In the genomic region with DNA sequence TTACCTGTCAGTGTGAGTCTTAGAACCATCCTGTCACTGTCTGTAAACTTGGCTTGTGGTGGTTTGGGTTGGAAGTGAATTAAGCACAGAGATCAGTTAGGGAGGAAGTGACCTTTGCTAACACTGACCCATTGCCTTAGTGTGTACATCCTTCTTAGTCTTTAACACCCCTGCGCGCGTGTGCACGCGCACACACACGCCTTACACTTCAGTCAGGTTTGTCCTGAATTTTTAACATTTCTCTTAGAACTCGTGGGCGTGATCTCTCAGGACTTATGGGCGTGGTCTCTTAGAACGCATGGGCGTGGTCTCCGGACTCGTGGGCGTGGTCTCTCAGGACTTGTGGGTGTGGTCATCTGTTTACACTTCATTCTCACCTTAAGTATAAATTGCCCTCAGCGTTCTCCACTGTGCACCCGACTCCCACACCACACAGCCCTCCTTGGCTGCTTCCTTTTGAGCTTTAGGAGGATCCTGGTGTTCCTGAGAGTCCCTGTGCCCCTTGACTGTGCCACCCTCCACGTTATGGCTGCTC, we compare ENCODE assay signal across 8 mouse cellular contexts. TPM values are rescaled to one million over a fixed set of nuclear protein-coding genes. Genes with fewer than 3 reads are reported as not detected.
A peak's percentile ranks its signal among the peaks of the same experiment; 100 is the strongest.
DNase-seq lines count a peak whose midpoint lies in the region; ATAC-seq and TF ChIP-seq lines count a peak whose summit lies in the region.
"Had no signal": no experiment of that assay in that cellular context is flagged by ENCODE, and none has a peak within 500 bp of the region (broad histone marks: within the 10 kb centered on the region; RNA-seq: fewer than 3 reads in every experiment).

No protein-coding gene starts in this region.

- 61% methylated on average over 17 of the region's 17 CpGs for WGBS in limb, embryonic 12.5 days
- 59% methylated on average over 17 of the region's 17 CpGs for WGBS in limb, embryonic 10.5 days

- peaks cover 40% of the 10 kb centered on the region for H3K4me1 ChIP-seq in limb, embryonic 12.5 days (replicated peaks)
- H3K4me1 ChIP-seq in limb, embryonic 10.5 days: peaks cover 23% of the 10 kb centered on the region
- H3K4me1 ChIP-seq in embryonic fibroblast, embryonic 13.5 days (ENCODE audit: control insufficient read depth, insufficient read depth, low read length): peaks cover 35% of the 10 kb centered on the region

- no peak for TF ChIP-seq CTCF in embryonic fibroblast, embryonic 13.5 days (IDR thresholded peaks at IDR 0.05; ENCODE audit: borderline replicate concordance, insufficient read depth, low read length)

- TF ChIP-seq POLR2A in embryonic fibroblast, embryonic 13.5 days (IDR thresholded peaks at IDR 0.05; ENCODE audit: low read depth, low read length): no peak

- H3K27me3 ChIP-seq in limb, embryonic 12.5 days: no peaks in the 10 kb centered on the region
- H3K27me3 ChIP-seq in limb, embryonic 10.5 days (ENCODE audit: low read depth, poor library complexity, severe bottlenecking): no peaks in the 10 kb centered on the region

- peaks cover 13% of the 10 kb centered on the region; the same call in 1 of the 2 replicates for H3K36me3 ChIP-seq in limb, embryonic 12.5 days
- H3K36me3 ChIP-seq in limb, embryonic 10.5 days: peaks cover 24% of the 10 kb centered on the region

- H3K4me2 ChIP-seq in limb, embryonic 12.5 days: no peak overlapping the region

- no peak for DNase-seq in limb, embryonic 10.5 days (ENCODE audit: low spot score)
- DNase-seq in WW6 (ENCODE audit: low read depth, low spot score): peak; percentile 64
- peak; percentile 50 to 66 for DNase-seq in lung, postnatal 4 days
- no peak for DNase-seq in gastrocnemius, postnatal 4 days (ENCODE audit: low spot score in 2 of 2)
- no peak for DNase-seq in gastrocnemius, adult 8-10 months (ENCODE audit: low spot score in 2 of 2)
- DNase-seq: right cerebral cortex, postnatal 25 days had no signal

- H3K4me3 ChIP-seq in limb, embryonic 12.5 days (replicated peaks): no peak overlapping the region
- H3K4me3 ChIP-seq in limb, embryonic 10.5 days: no peak overlapping the region
- H3K4me3 ChIP-seq in embryonic fibroblast, embryonic 13.5 days (ENCODE audit: insufficient read depth, low read length): no peak overlapping the region

- 0 out of 2 replicates have a peak overlapping the region, but pooled peaks have one; percentile 24 for H3K27ac ChIP-seq in limb, embryonic 12.5 days
- no peak overlapping the region; the same call in 1 of the 2 replicates for H3K27ac ChIP-seq in limb, embryonic 10.5 days
- H3K27ac ChIP-seq in embryonic fibroblast, embryonic 13.5 days (ENCODE audit: insufficient read depth, low read length): peak overlapping the region; percentile 62; the same call in 1 of the 2 replicates

- H3K9ac ChIP-seq in limb, embryonic 12.5 days (replicated peaks): no peak overlapping the region

- H3K9me3 ChIP-seq in limb, embryonic 12.5 days: no peaks in the 10 kb centered on the region
- no peaks in the 10 kb centered on the region for H3K9me3 ChIP-seq in limb, embryonic 10.5 days (replicated peaks)

- no peak for ATAC-seq in limb, embryonic 12.5 days (ENCODE audit: insufficient number of reproducible peaks, insufficient read depth, low FRiP score, low TSS enrichment, low read depth)

RNA-seq across cellular contexts. Expression of a gene that starts 39.1 kb away (rescaled TPM):
- 18.0 and 19.4 TPM in 2 replicates for polyA plus RNA-seq in limb, embryonic 12.5 days (2016; fragmentation: Nextera tagmentation; extraction: Ambion mirVana)
- 23.5 and 26.1 TPM in 2 replicates for polyA plus RNA-seq in limb, embryonic 10.5 days (2016; fragmentation: Nextera tagmentation; extraction: Ambion mirVana)
- polyA plus RNA-seq in embryonic fibroblast, embryonic 13.5 days (2011; ENCODE audit: insufficient read length, low read depth, missing spikeins): 36.3 and 60.1 TPM in 2 replicates
- 10 to 100 TPM; 33.6 to 42.9 TPM for total RNA-seq in gastrocnemius, postnatal 4 days (2021)
- 10 to 100 TPM; 49.6 to 99.2 (median 59.4) TPM for total RNA-seq in gastrocnemius, adult 8-10 months (2022)

RNA-seq across cellular contexts. Expression of a gene that starts 39.7 kb away (rescaled TPM):
- polyA plus RNA-seq in limb, embryonic 12.5 days (2016; fragmentation: Nextera tagmentation; extraction: Ambion mirVana): 90.7 and 103 TPM in 2 replicates
- polyA plus RNA-seq in limb, embryonic 10.5 days (2016; fragmentation: Nextera tagmentation; extraction: Ambion mirVana): 114 and 121 TPM in 2 replicates
- polyA plus RNA-seq in embryonic fibroblast, embryonic 13.5 days (2011; ENCODE audit: insufficient read length, low read depth, missing spikeins): 376 and 420 TPM in 2 replicates
- 100 to 1,000 TPM; 150 to 167 TPM for total RNA-seq in gastrocnemius, postnatal 4 days (2021)
- total RNA-seq in gastrocnemius, adult 8-10 months (2022): 10 to 100 TPM; 42.1 to 62.2 (median 50.9) TPM

Comparison
In these comparisons a context has a peak if more than half of its experiments do, and no peak if none do; other contexts are left out.
1. DNase-seq: peak in WW6 (single experiment) and lung, postnatal 4 days (2 of 2); none in limb, embryonic 10.5 days (single experiment), gastrocnemius, postnatal 4 days (0 of 2) and gastrocnemius, adult 8-10 months (0 of 2).